Mouse (Mus musculus) T-helper 1 cell (primary cell): ENCODE results near the gene Pou2f3.
"Not testable (repeated sequence)": the region's sequence is repeated elsewhere in the genome, so short reads cannot be mapped to it uniquely, and the experiment has no call there.

Experiments used
- in situ Hi-C: fragments of 300-600 bp; cut with MboI, MseI; formaldehyde crosslinking; loops from one replicate; pipeline ENCODE4 v1.15.1; 2025; ENCODE audit warnings: high pct_unique_total_duplicates

Gene Pou2f3

GRCm38 (mm10) chr9:43167081-43167480, 43.1 kb downstream of the Pou2f3 start:
- in situ Hi-C loops: no loop called here

- in situ Hi-C loops: no loop called here
Observed at GRCm38 (mm10) chr9:43166346-43166745, 43.8 kb downstream of the Pou2f3 start.

- in situ Hi-C loops: no loop called here
Observed at GRCm38 (mm10) chr9:43155960-43156359, 54.2 kb downstream of the Pou2f3 start.

- in situ Hi-C loops: no loop called here
Observed at GRCm38 (mm10) chr9:43151779-43152178, 58.4 kb downstream of the Pou2f3 start.

- in situ Hi-C loops: no loop called here
Observed at GRCm38 (mm10) chr9:43150957-43151356, 59.2 kb downstream of the Pou2f3 start.

GRCm38 (mm10) chr9:43150075-43150474, 60.1 kb downstream of the Pou2f3 start:
- in situ Hi-C loops: no loop called here

- in situ Hi-C loops: no loop called here
Observed at GRCm38 (mm10) chr9:43149498-43149897, 60.7 kb downstream of the Pou2f3 start.

GRCm38 (mm10) chr9:43145196-43145595, 65.0 kb downstream of the Pou2f3 start:
- in situ Hi-C loops: no loop called here

GRCm38 (mm10) chr9:43144206-43144810, 65.9 kb downstream of the Pou2f3 start:
- in situ Hi-C loops: loop anchor here (5.0 kb wide), 1 partner anchor 143 kb away; no protein-coding TSS in a partner anchor

GRCm38 (mm10) chr9:43141839-43142238, 68.3 kb downstream of the Pou2f3 start:
- in situ Hi-C loops: loop anchor here (5.0 kb wide), 1 partner anchor 145 kb away; no protein-coding TSS in a partner anchor

GRCm38 (mm10) chr9:43133525-43133924, 76.6 kb downstream of the Pou2f3 start:
- in situ Hi-C loops: no loop called here

GRCm38 (mm10) chr9:43132380-43132779, 77.8 kb downstream of the Pou2f3 start:
- in situ Hi-C loops: no loop called here

- in situ Hi-C loops: no loop called here
Observed at GRCm38 (mm10) chr9:43131940-43132339, 78.2 kb downstream of the Pou2f3 start.

- in situ Hi-C loops: no loop called here
Observed at GRCm38 (mm10) chr9:43130684-43131083, 79.5 kb downstream of the Pou2f3 start.

- in situ Hi-C loops: no loop called here
Observed at GRCm38 (mm10) chr9:43127101-43127787, 82.9 kb downstream of the Pou2f3 start.

GRCm38 (mm10) chr9:43122379-43122778, 87.8 kb downstream of the Pou2f3 start:
- in situ Hi-C loops: no loop called here

GRCm38 (mm10) chr9:43121948-43122347, 88.2 kb downstream of the Pou2f3 start:
- in situ Hi-C loops: not testable (repeated sequence)

- in situ Hi-C loops: no loop called here
Observed at GRCm38 (mm10) chr9:43116997-43117336, 93.2 kb downstream of the Pou2f3 start.

GRCm38 (mm10) chr9:43116134-43116996, 93.8 kb downstream of the Pou2f3 start, which contains the start of gene Tmem136:
Tmem136 (minus strand) TSS chr9:43116570.
- in situ Hi-C loops: no loop called here

GRCm38 (mm10) chr9:43115431-43116133, 94.6 kb downstream of the Pou2f3 start:
- in situ Hi-C loops: no loop called here

- in situ Hi-C loops: no loop called here
Observed at GRCm38 (mm10) chr9:43114833-43115232, 95.3 kb downstream of the Pou2f3 start.
